Mouse (Mus musculus) limb, embryonic 12.5 days (tissue): ENCODE data around the gene Cdyl. TPM values are rescaled to one million over a fixed set of nuclear protein-coding genes. Genes with fewer than 3 reads are reported as not detected.
A peak's percentile ranks its signal among the peaks of the same experiment; 100 is the strongest.
"Not testable (repeated sequence)": the region's sequence is repeated elsewhere in the genome, so short reads cannot be mapped to it uniquely, and the experiment has no call there.

Experiments
- ATAC-seq: fragments of 200-750 bp; cut with Nextera tagmentation; 2 replicates; pipeline ENCODE4 v1.8.0; 2017; ENCODE audit warnings: low read depth, moderate TSS enrichment; ENCODE audit not compliant: insufficient number of reproducible peaks, insufficient read depth, low FRiP score, low TSS enrichment
- H3K27ac ChIP-seq: fragments of 300-500 bp; sonication (generic); 2 replicates; pipeline ENCODE4 v1.5.1; 2016; ENCODE audit warnings: mild to moderate bottlenecking, moderate library complexity
- H3K27me3 ChIP-seq: fragments of 300-500 bp; sonication (generic); 2 replicates; pipeline ENCODE4 v1.6.1; 2016; ENCODE audit warnings: mild to moderate bottlenecking, moderate library complexity
- H3K36me3 ChIP-seq: fragments of 300-500 bp; sonication (generic); 2 replicates; pipeline ENCODE4 v1.6.1; 2016; ENCODE audit warnings: mild to moderate bottlenecking, moderate library complexity
- H3K4me1 ChIP-seq: fragments of 300-500 bp; sonication (generic); replicated peaks from 2 replicates; pipeline ENCODE4 v1.6.1; 2016
- H3K4me2 ChIP-seq: fragments of 300-500 bp; sonication (generic); 2 replicates; pipeline ENCODE4 v1.6.1; 2016; ENCODE audit warnings: mild to moderate bottlenecking, moderate library complexity
- H3K4me3 ChIP-seq: fragments of 300-500 bp; sonication (generic); replicated peaks from 2 replicates; pipeline ENCODE4 v1.5.1; 2016; ENCODE audit warnings: mild to moderate bottlenecking
- H3K9ac ChIP-seq: fragments of 300-500 bp; sonication (generic); replicated peaks from 2 replicates; pipeline ENCODE4 v1.6.1; 2016; ENCODE audit warnings: mild to moderate bottlenecking, moderate library complexity
- H3K9me3 ChIP-seq: fragments of 300-500 bp; sonication (generic); 2 replicates; pipeline ENCODE4 v1.6.1; 2016; ENCODE audit warnings: mild to moderate bottlenecking, moderate library complexity
- WGBS: fragments of 180-500 bp; shearing (Covaris S2); methylation state at CpG from one replicate; pipeline ENCODE4 v1.1.7; 2016; 5-methylcytosine and 5-hydroxymethylcytosine counted together
- polyA plus RNA-seq: library from polyadenylated mRNA; unstranded; fragments of >200 nt; fragmentation: Nextera tagmentation; extraction: Ambion mirVana; gene quantifications from 2 replicates; pipeline ENCODE4 v1.2.1, GENCODE M21; 2016

Cdyl gene
- polyA plus RNA-seq, 1 experiment from 2014 or later, result 20.7 TPM

DNA sequence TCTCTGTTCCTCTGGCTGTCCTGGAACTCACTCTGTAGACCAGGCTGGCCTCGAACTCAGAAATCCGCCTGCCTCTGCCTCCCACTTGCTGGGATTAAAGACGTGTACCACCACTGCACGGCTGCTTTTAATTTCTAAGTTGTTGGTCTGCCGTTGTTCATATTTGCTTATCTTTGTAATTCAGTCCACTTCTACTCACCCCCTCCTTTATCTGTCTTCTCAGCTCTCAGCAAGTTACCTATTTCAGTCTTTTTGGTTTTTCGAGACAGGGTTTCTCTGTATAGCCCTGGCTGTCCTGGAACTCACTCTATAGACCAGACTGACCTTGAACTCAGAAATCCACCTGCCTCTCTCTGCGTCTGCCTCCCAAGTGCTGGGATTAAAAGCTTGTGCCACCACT is 176.9 kb downstream of the Cdyl start:
- WGBS, result 95% methylated on average over 7 of the region's 7 CpGs
- not testable (repeated sequence) for H3K27ac ChIP-seq, H3K9ac ChIP-seq, H3K4me2 ChIP-seq, H3K4me3 ChIP-seq, H3K36me3 ChIP-seq, H3K9me3 ChIP-seq, ATAC-seq, H3K27me3 ChIP-seq
- peaks cover 11% of the 10 kb centered on the region for H3K4me1 ChIP-seq

- Histone ChIP-seq H3K9ac (no peak overlapping the region), H3K4me3 (no peak overlapping the region), H3K36me3 (peaks cover 9% of the 10 kb centered on the region; the same call in 1 of the 2 replicates), H3K27ac (no peak overlapping the region), H3K9me3 (no peaks in the 10 kb centered on the region), H3K4me1 (peaks cover 7% of the 10 kb centered on the region), H3K4me2 (no peak overlapping the region), H3K27me3 (no peaks in the 10 kb centered on the region)
- WGBS, result 86% methylated on average over 10 of the region's 10 CpGs
- no peak for ATAC-seq
Measured at GRCm38 (mm10) chr13:35840102-35840501, 180.5 kb downstream of the Cdyl start.

- no peak overlapping the region for H3K4me2 ChIP-seq
- H3K27me3 ChIP-seq, result no peaks in the 10 kb centered on the region
- no peak overlapping the region for H3K9ac ChIP-seq
- no peaks in the 10 kb centered on the region for H3K9me3 ChIP-seq
- H3K36me3 ChIP-seq, result peaks cover 5% of the 10 kb centered on the region; the same call in 1 of the 2 replicates
- H3K4me1 ChIP-seq, result peaks cover 30% of the 10 kb centered on the region
- WGBS, result 87% methylated on average over 7 of the region's 7 CpGs
- H3K4me3 ChIP-seq, result no peak overlapping the region
- no peak for ATAC-seq
- H3K27ac ChIP-seq, result no peak overlapping the region
Measured at GRCm38 (mm10) chr13:35843383-35843782, 183.8 kb downstream of the Cdyl start.

DNA sequence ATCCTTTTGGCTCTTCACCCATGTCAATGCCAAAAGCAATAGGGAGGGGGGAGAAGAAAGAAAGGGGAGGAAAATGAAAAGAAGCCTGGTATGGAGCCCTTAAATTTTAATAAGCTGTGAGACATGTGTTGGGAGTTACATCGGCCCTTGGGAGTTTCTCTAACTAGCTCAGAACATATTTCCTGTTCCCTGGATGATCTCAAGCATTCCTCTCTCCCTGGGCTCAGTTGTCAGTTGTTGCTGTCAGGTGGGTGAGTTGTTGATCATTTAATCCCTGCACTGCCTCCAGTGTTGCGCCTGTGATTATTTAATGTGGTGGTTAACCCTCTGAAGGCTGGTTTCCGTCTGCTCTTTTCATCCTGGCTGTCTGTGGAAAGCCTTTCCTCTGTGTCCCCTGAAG is 185.7 kb downstream of the Cdyl start:
- H3K9ac ChIP-seq, result no peak overlapping the region
- no peak overlapping the region for H3K27ac ChIP-seq
- 0 out of 2 replicates have a peak overlapping the region, but pooled peaks have one; percentile 0 for H3K4me2 ChIP-seq
- no peak overlapping the region for H3K4me3 ChIP-seq
- peaks cover 5% of the 10 kb centered on the region; the same call in 1 of the 2 replicates for H3K36me3 ChIP-seq
- peaks cover 34% of the 10 kb centered on the region for H3K4me1 ChIP-seq
- H3K9me3 ChIP-seq, result no peaks in the 10 kb centered on the region
- no peaks in the 10 kb centered on the region for H3K27me3 ChIP-seq
- ATAC-seq, result no peak
- WGBS, result 27% methylated on average over 3 of the region's 3 CpGs

- 60% methylated on average over 3 of the region's 3 CpGs for WGBS
- Histone ChIP-seq H3K9ac (no peak overlapping the region), H3K27ac (no peak overlapping the region), H3K9me3 (no peaks in the 10 kb centered on the region), H3K27me3 (no peaks in the 10 kb centered on the region), H3K4me2 (no peak overlapping the region), H3K4me3 (no peak overlapping the region), H3K36me3 (no peaks in the 10 kb centered on the region), H3K4me1 (peaks cover 39% of the 10 kb centered on the region)
- no peak for ATAC-seq
Measured at GRCm38 (mm10) chr13:35848694-35849093, 189.1 kb downstream of the Cdyl start.

DNA sequence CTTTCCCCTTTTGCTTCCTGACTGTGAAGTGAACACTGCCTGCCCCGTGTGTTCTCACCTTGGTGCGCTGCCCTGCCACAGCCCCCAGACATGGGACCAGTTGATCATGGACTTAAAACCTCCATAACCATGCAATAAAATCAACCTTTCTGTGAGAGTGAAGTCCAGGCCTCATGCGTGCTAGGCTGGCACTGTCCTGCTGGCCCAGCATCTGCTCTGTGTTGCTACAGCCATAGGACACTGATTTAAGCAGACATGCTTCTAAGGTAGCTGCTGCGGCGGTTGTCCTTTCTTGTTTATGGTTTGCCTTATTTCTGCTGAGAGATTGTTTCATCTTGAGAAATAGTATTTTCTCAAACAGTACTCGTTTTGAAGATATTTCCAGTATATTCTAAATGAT is 191.9 kb downstream of the Cdyl start:
- peaks cover 3% of the 10 kb centered on the region; the same call in 1 of the 2 replicates for H3K36me3 ChIP-seq
- H3K9ac ChIP-seq, result no peak overlapping the region
- H3K27me3 ChIP-seq, result no peaks in the 10 kb centered on the region
- H3K4me3 ChIP-seq, result no peak overlapping the region
- H3K9me3 ChIP-seq, result no peaks in the 10 kb centered on the region
- no peak for ATAC-seq
- H3K27ac ChIP-seq, result no peak overlapping the region
- H3K4me2 ChIP-seq, result no peak overlapping the region
- H3K4me1 ChIP-seq, result peaks cover 20% of the 10 kb centered on the region
- WGBS, result 90% methylated on average over 6 of the region's 6 CpGs

GRCm38 (mm10) chr13:35852851-35853575 is 193.4 kb downstream of the Cdyl start:
- peaks cover 15% of the 10 kb centered on the region for H3K36me3 ChIP-seq
- no peak overlapping the region for H3K27ac ChIP-seq
- ATAC-seq, result peak; percentile 66
- H3K9ac ChIP-seq, result no peak overlapping the region
- no peaks in the 10 kb centered on the region for H3K27me3 ChIP-seq
- H3K4me2 ChIP-seq, result no peak overlapping the region
- WGBS, result 74% methylated on average over 2 of the region's 2 CpGs
- H3K9me3 ChIP-seq, result no peaks in the 10 kb centered on the region
- H3K4me3 ChIP-seq, result no peak overlapping the region
- H3K4me1 ChIP-seq, result peaks cover 16% of the 10 kb centered on the region

DNA sequence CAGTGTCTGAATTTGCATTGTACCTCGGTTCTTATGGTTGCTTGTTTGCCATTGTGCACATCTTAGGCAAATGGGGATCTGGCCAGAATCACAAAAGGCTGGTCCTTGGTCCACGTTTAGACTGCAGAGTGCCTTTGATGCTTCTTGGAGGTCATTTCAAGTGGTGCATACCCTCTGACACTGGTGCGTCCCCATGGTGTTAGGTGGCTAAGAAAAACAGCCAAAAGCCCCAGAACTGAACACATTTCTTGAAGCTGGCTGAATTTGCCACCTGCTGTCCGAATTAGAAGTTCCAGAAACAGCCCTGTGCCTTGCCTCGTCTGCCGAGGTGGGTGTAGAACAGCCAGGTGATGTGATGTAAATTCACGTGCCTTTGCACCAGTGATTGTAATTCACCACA is 197.9 kb downstream of the Cdyl start:
- WGBS, result 82% methylated on average over 7 of the region's 7 CpGs
- Histone ChIP-seq H3K9ac (no peak overlapping the region), H3K4me3 (no peak overlapping the region), H3K27me3 (no peaks in the 10 kb centered on the region), H3K4me2 (no peak overlapping the region), H3K4me1 (peaks cover 6% of the 10 kb centered on the region), H3K36me3 (peaks cover 27% of the 10 kb centered on the region), H3K27ac (no peak overlapping the region), H3K9me3 (no peaks in the 10 kb centered on the region)
- ATAC-seq, result no peak

GRCm38 (mm10) chr13:35860916-35861315 is 201.3 kb downstream of the Cdyl start:
- H3K9me3 ChIP-seq, result no peaks in the 10 kb centered on the region
- H3K4me2 ChIP-seq, result no peak overlapping the region
- H3K9ac ChIP-seq, result no peak overlapping the region
- no peak overlapping the region for H3K4me3 ChIP-seq
- H3K36me3 ChIP-seq, result peaks cover 54% of the 10 kb centered on the region
- no peaks in the 10 kb centered on the region; the same call in 1 of the 2 replicates for H3K4me1 ChIP-seq
- no peaks in the 10 kb centered on the region for H3K27me3 ChIP-seq
- H3K27ac ChIP-seq, result no peak overlapping the region
- ATAC-seq, result no peak
- 75% methylated on average over 8 of the region's 8 CpGs for WGBS

DNA sequence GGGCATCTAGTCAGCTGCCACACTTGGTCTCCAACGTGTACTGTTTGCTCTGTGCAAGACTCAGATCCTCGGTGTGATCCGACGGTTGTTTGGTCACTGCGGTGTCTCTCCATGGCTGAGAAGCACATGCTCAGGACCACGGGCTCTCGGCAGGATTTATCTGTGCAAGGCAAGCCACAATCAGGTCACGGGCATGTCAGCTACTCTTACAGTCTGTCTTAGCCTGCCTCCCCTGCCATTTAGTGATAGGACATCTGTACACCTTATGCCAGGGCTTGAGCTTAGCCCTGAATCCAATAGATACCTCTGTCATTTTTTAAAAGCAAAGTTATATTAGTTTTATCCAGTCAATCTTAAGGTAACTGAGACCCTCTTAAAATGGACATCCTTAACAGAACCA is 211.0 kb downstream of the Cdyl start:
- H3K4me1 ChIP-seq, result 0 out of 2 replicates have a peak, but pooled peaks cover 4% of the 10 kb centered on the region
- WGBS, result 93% methylated on average over 8 of the region's 8 CpGs
- no peak overlapping the region for H3K27ac ChIP-seq
- no peaks in the 10 kb centered on the region for H3K9me3 ChIP-seq
- H3K4me2 ChIP-seq, result no peak overlapping the region
- no peak for ATAC-seq
- no peak overlapping the region for H3K9ac ChIP-seq
- no peaks in the 10 kb centered on the region for H3K27me3 ChIP-seq
- H3K36me3 ChIP-seq, result peaks cover 33% of the 10 kb centered on the region; the same call in 1 of the 2 replicates
- H3K4me3 ChIP-seq, result no peak overlapping the region

GRCm38 (mm10) chr13:35871107-35871506 is 211.5 kb downstream of the Cdyl start:
- no peak for ATAC-seq

DNA sequence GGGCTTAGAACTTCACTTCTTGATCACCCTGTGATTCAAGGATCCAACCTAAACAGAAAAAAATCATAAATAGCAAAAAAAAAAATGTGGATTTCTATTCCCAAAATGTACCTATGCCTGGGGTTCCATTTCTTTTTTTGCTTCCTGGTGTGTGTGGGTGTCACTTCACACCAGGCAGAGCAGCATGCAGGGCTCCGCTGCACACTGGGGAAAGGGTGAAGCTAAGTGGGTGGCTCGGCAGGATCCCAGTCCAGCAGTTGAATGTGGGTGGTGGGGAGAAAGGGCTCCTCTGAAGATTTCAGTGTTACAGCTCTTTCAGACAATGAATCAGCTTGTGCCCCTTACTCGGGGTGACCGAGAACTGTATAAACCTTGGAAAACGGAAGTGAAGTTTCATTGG is 215.8 kb downstream of the Cdyl start:
- Histone ChIP-seq H3K4me1 (peaks cover 7% of the 10 kb centered on the region; the same call in 1 of the 2 replicates), H3K27ac (no peak overlapping the region), H3K9ac (no peak overlapping the region), H3K4me2 (no peak overlapping the region), H3K27me3 (no peaks in the 10 kb centered on the region), H3K36me3 (peaks cover 14% of the 10 kb centered on the region; the same call in 1 of the 2 replicates), H3K9me3 (no peaks in the 10 kb centered on the region), H3K4me3 (no peak overlapping the region)
- WGBS, result 87% methylated on average over 5 of the region's 5 CpGs
- no peak for ATAC-seq

More at GRCm38 (mm10) chr13:35871107-35871506, 211.5 kb downstream of the Cdyl start:
- H3K9ac ChIP-seq, result no peak overlapping the region
- peaks cover 31% of the 10 kb centered on the region; the same call in 1 of the 2 replicates for H3K36me3 ChIP-seq
- H3K9me3 ChIP-seq, result no peaks in the 10 kb centered on the region
- 0 out of 2 replicates have a peak, but pooled peaks cover 4% of the 10 kb centered on the region for H3K4me1 ChIP-seq
- WGBS, result 84% methylated on average over 3 of the region's 3 CpGs
- H3K4me2 ChIP-seq, result no peak overlapping the region
- no peak overlapping the region for H3K27ac ChIP-seq
- H3K4me3 ChIP-seq, result no peak overlapping the region
- H3K27me3 ChIP-seq, result no peaks in the 10 kb centered on the region
